ENCODE assay signal across 8 mouse cellular contexts in genomic region chr14:19706997-19707396, GRCm38 (mm10). TPM values are rescaled to one million over a fixed set of nuclear protein-coding genes. Genes with fewer than 3 reads are reported as not detected.
DNase-seq lines count a peak whose midpoint lies in the region; ATAC-seq and TF ChIP-seq lines count a peak whose summit lies in the region.

No protein-coding gene starts in this region.

- no peak for TF ChIP-seq POLR2A in myocyte (IDR thresholded peaks at IDR 0.05; ENCODE audit: insufficient read length, low read depth)

- no peak for ATAC-seq in heart, embryonic 13.5 days (ENCODE audit: extremely low read depth, insufficient number of reproducible peaks, low FRiP score, low TSS enrichment)
- ATAC-seq in liver, embryonic 15.5 days (ENCODE audit: insufficient read depth): no peak
- ATAC-seq in liver, postnatal 0 days: no peak
- peak; percentile 72 for ATAC-seq in embryonic facial prominence, embryonic 14.5 days (ENCODE audit: low read depth)

- H3K4me2 ChIP-seq in heart, embryonic 13.5 days: no peak overlapping the region
- H3K4me2 ChIP-seq in liver, embryonic 15.5 days: no peak overlapping the region
- H3K4me2 ChIP-seq in liver, postnatal 0 days (ENCODE audit: low read depth, low read length): no peak overlapping the region
- H3K4me2 ChIP-seq in embryonic facial prominence, embryonic 14.5 days (ENCODE audit: low read depth, low read length): 0 out of 2 replicates have a peak overlapping the region, but pooled peaks have one; percentile 1
- peak overlapping the region; percentile 59 for H3K4me2 ChIP-seq in myocyte (ENCODE audit: low read depth)

- DNase-seq in heart, postnatal 4 days: no peak
- DNase-seq in liver, postnatal 0 days: no peak
- DNase-seq in embryonic facial prominence, embryonic 14.5 days (ENCODE audit: low spot score): peak; percentile 57
- no peak for DNase-seq in thymus, postnatal 36 days
- DNase-seq in retina, postnatal 1 day: no peak

- H3K27me3 ChIP-seq in heart, embryonic 13.5 days (replicated peaks): peaks cover 4% of the 10 kb centered on the region
- no peaks in the 10 kb centered on the region; the same call in 1 of the 2 replicates for H3K27me3 ChIP-seq in liver, embryonic 15.5 days
- H3K27me3 ChIP-seq in liver, postnatal 0 days (ENCODE audit: insufficient read depth, low read length): no peaks in the 10 kb centered on the region
- H3K27me3 ChIP-seq in embryonic facial prominence, embryonic 14.5 days (replicated peaks; ENCODE audit: control insufficient read depth, insufficient read depth, low read length): no peaks in the 10 kb centered on the region
- no peaks in the 10 kb centered on the region for H3K27me3 ChIP-seq in myocyte (ENCODE audit: control insufficient read depth, insufficient read depth, insufficient read length)

- no peak for TF ChIP-seq CTCF in liver, postnatal 0 days (IDR thresholded peaks at IDR 0.05; ENCODE audit: low read depth)

- H3K4me3 ChIP-seq in heart, embryonic 13.5 days: no peak overlapping the region
- no peak overlapping the region for H3K4me3 ChIP-seq in liver, embryonic 15.5 days (replicated peaks)
- H3K4me3 ChIP-seq in liver, postnatal 0 days (ENCODE audit: low read depth, low read length): no peak overlapping the region
- H3K4me3 ChIP-seq in embryonic facial prominence, embryonic 14.5 days (ENCODE audit: low read depth, low read length): no peak overlapping the region
- H3K4me3 ChIP-seq in myocyte: no peak overlapping the region

- H3K9me3 ChIP-seq in heart, embryonic 13.5 days: no peaks in the 10 kb centered on the region
- H3K9me3 ChIP-seq in liver, embryonic 15.5 days (replicated peaks): no peaks in the 10 kb centered on the region
- no peaks in the 10 kb centered on the region for H3K9me3 ChIP-seq in liver, postnatal 0 days (ENCODE audit: low read length)
- 0 out of 2 replicates have a peak, but pooled peaks cover 3% of the 10 kb centered on the region for H3K9me3 ChIP-seq in embryonic facial prominence, embryonic 14.5 days (ENCODE audit: control insufficient read depth, low read length)

- no peaks in the 10 kb centered on the region for H3K36me3 ChIP-seq in heart, embryonic 13.5 days
- H3K36me3 ChIP-seq in liver, embryonic 15.5 days (replicated peaks): no peaks in the 10 kb centered on the region
- H3K36me3 ChIP-seq in liver, postnatal 0 days (replicated peaks; ENCODE audit: insufficient read depth, low read length): no peaks in the 10 kb centered on the region
- H3K36me3 ChIP-seq in embryonic facial prominence, embryonic 14.5 days (ENCODE audit: control insufficient read depth, insufficient read depth, low read length): no peaks in the 10 kb centered on the region
- no peaks in the 10 kb centered on the region for H3K36me3 ChIP-seq in myocyte (ENCODE audit: control insufficient read depth, insufficient read depth)

- no peaks in the 10 kb centered on the region for H3K79me2 ChIP-seq in myocyte (ENCODE audit: control insufficient read depth, insufficient read depth)

- peaks cover 29% of the 10 kb centered on the region for H3K4me1 ChIP-seq in heart, embryonic 13.5 days
- peaks cover 11% of the 10 kb centered on the region for H3K4me1 ChIP-seq in liver, embryonic 15.5 days (replicated peaks)
- H3K4me1 ChIP-seq in liver, postnatal 0 days (ENCODE audit: insufficient read depth): peaks cover 13% of the 10 kb centered on the region
- H3K4me1 ChIP-seq in embryonic facial prominence, embryonic 14.5 days (ENCODE audit: control insufficient read depth, insufficient read depth, low read length): peaks cover 5% of the 10 kb centered on the region; the same call in 1 of the 2 replicates

- peak overlapping the region; percentile 34; the same call in 1 of the 2 replicates for H3K27ac ChIP-seq in heart, embryonic 13.5 days (replicated peaks)
- 0 out of 2 replicates have a peak overlapping the region, but pooled peaks have one; percentile 19 for H3K27ac ChIP-seq in liver, embryonic 15.5 days (replicated peaks)
- H3K27ac ChIP-seq in liver, postnatal 0 days (ENCODE audit: low read depth): no peak overlapping the region
- H3K27ac ChIP-seq in embryonic facial prominence, embryonic 14.5 days (replicated peaks; ENCODE audit: low read depth, low read length): peak overlapping the region; percentile 40

- H3K9ac ChIP-seq in heart, embryonic 13.5 days: 0 out of 2 replicates have a peak overlapping the region, but pooled peaks have one; percentile 44
- H3K9ac ChIP-seq in liver, embryonic 15.5 days: no peak overlapping the region
- H3K9ac ChIP-seq in liver, postnatal 0 days (replicated peaks): no peak overlapping the region
- no peak overlapping the region for H3K9ac ChIP-seq in embryonic facial prominence, embryonic 14.5 days (ENCODE audit: low read depth, low read length)

- TF ChIP-seq EP300 in liver, postnatal 0 days (IDR thresholded peaks at IDR 0.05; ENCODE audit: low read depth): no peak

- WGBS in heart, embryonic 13.5 days: 60% methylated on average over 2 of the region's 2 CpGs
- WGBS in liver, embryonic 15.5 days (ENCODE audit: insufficient replicate concordance): 42% methylated on average over 2 of the region's 2 CpGs
- WGBS in liver, postnatal 0 days (ENCODE audit: insufficient replicate concordance): 63% methylated on average over 2 of the region's 2 CpGs
- 23% methylated on average over 2 of the region's 2 CpGs for WGBS in embryonic facial prominence, embryonic 14.5 days

- H3ac ChIP-seq in myocyte (ENCODE audit: control insufficient read depth, insufficient read length): no peak overlapping the region

TF ChIP-seq in myocyte, 11 proteins besides CTCF, POLR2A, EP300 and RAD21:
- TF ChIP-seq MYOG (IDR thresholded peaks at IDR 0.05; ENCODE audit: control insufficient read depth in 1 of 3, insufficient read depth in 1 of 3, insufficient read length in 2 of 3, low read depth in 2 of 3): peak in 1 of 3 experiments; percentile 46
- no peak for TF ChIP-seq REST (IDR thresholded peaks at IDR 0.05; ENCODE audit: insufficient read depth, insufficient read length)
TF ChIP-seq in myocyte: peak in this region for 1.

RNA-seq across cellular contexts. Expression of gene Nid2, which starts 44.1 kb away (rescaled TPM):
- polyA plus RNA-seq in heart, embryonic 13.5 days (2015; fragmentation: Nextera tagmentation; extraction: Ambion mirVana): 124 and 138 TPM in 2 replicates
- 100 to 1,000 TPM; 118 to 125 TPM for total RNA-seq in heart, postnatal 4 days (2021)
- 12.8 and 13.1 TPM in 2 replicates for polyA plus RNA-seq in liver, embryonic 15.5 days (2015; fragmentation: Nextera tagmentation; extraction: Ambion mirVana)
- 4.9 and 5.9 TPM in 2 replicates for polyA plus RNA-seq in liver, postnatal 0 days (2015; fragmentation: Nextera tagmentation; extraction: Ambion mirVana)
- polyA plus RNA-seq in embryonic facial prominence, embryonic 14.5 days (2014; fragmentation: Nextera tagmentation; extraction: Ambion mirVana): 152 and 174 TPM in 2 replicates
- polyA plus RNA-seq in myocyte (2012; fragmentation: generic; extraction: Trizol): 52.6 TPM

Comparison
In these comparisons a context has a peak if more than half of its experiments do, and no peak if none do; other contexts are left out.
1. H3K4me2 ChIP-seq: peak in embryonic facial prominence, embryonic 14.5 days (single experiment) and myocyte (single experiment); none in heart, embryonic 13.5 days (single experiment), liver, embryonic 15.5 days (single experiment) and liver, postnatal 0 days (single experiment).